In genomic region chr17:36958884-36959283, GRCm38 (mm10) we compare ENCODE assay signal across 8 mouse cellular contexts. TPM values are rescaled to one million over a fixed set of nuclear protein-coding genes. Genes with fewer than 3 reads are reported as not detected.
A peak's percentile ranks its signal among the peaks of the same experiment; 100 is the strongest.
DNase-seq lines count a peak whose midpoint lies in the region; ATAC-seq lines count a peak whose summit lies in the region.

No protein-coding gene starts in this region.

- ATAC-seq in frontal cortex, adult (ENCODE audit: low TSS enrichment) = peak; percentile 22; the same call in 1 of the 2 replicates
- ATAC-seq in limb, embryonic 15.5 days (ENCODE audit: insufficient number of reproducible peaks, low FRiP score, low TSS enrichment, low read depth) = no peak
- ATAC-seq in stomach, embryonic 14.5 days (ENCODE audit: insufficient number of reproducible peaks, insufficient read depth, low FRiP score, low read depth) = 0 out of 2 replicates have a peak, but pooled peaks have one; percentile 14

- no peaks in the 10 kb centered on the region for H3K9me3 ChIP-seq in limb, embryonic 15.5 days
- no peaks in the 10 kb centered on the region for H3K9me3 ChIP-seq in stomach, embryonic 14.5 days (ENCODE audit: control insufficient read depth, low read depth, low read length)

- peak overlapping the region; percentile 67 for H3K4me3 ChIP-seq in limb, embryonic 15.5 days
- H3K4me3 ChIP-seq in stomach, embryonic 14.5 days (ENCODE audit: low read depth, low read length) = peak overlapping the region; percentile 64

- H3K4me2 ChIP-seq in limb, embryonic 15.5 days = peak overlapping the region; percentile 72
- peak overlapping the region; percentile 63 for H3K4me2 ChIP-seq in stomach, embryonic 14.5 days (replicated peaks; ENCODE audit: low read depth, low read length)

- peak overlapping the region; percentile 73 for H3K9ac ChIP-seq in limb, embryonic 15.5 days
- H3K9ac ChIP-seq in stomach, embryonic 14.5 days (replicated peaks; ENCODE audit: low read depth, low read length) = peak overlapping the region; percentile 54

- H3K27ac ChIP-seq in limb, embryonic 15.5 days = peak overlapping the region; percentile 78
- no peak overlapping the region for H3K27ac ChIP-seq in stomach, embryonic 14.5 days (ENCODE audit: low read length)

- no peak for DNase-seq in frontal cortex, adult 2 months (ENCODE audit: extremely low spot score in 1 of 2, low spot score in 1 of 2)
- peak; percentile 8 for DNase-seq in urinary bladder, postnatal 25 days (ENCODE audit: low spot score)
- DNase-seq in urinary bladder, adult 2 months (ENCODE audit: low spot score) = no peak
- no peak for DNase-seq in left cerebral cortex, adult 18-20 months (ENCODE audit: low spot score in 2 of 2)
- no peak for DNase-seq in B cell, adult 2 months

- WGBS in limb, embryonic 15.5 days = 7% methylated on average over 12 of the region's 12 CpGs
- 8% methylated on average over 12 of the region's 12 CpGs for WGBS in stomach, embryonic 14.5 days

- H3K27me3 ChIP-seq in limb, embryonic 15.5 days = no peaks in the 10 kb centered on the region
- no peaks in the 10 kb centered on the region for H3K27me3 ChIP-seq in stomach, embryonic 14.5 days (ENCODE audit: control insufficient read depth, insufficient read depth, low read length)

- H3K36me3 ChIP-seq in limb, embryonic 15.5 days = peaks cover 20% of the 10 kb centered on the region
- H3K36me3 ChIP-seq in stomach, embryonic 14.5 days (ENCODE audit: control insufficient read depth, insufficient read depth, low read length) = peaks cover 9% of the 10 kb centered on the region; the same call in 1 of the 2 replicates

- H3K4me1 ChIP-seq in limb, embryonic 15.5 days = peaks cover 14% of the 10 kb centered on the region
- peaks cover 5% of the 10 kb centered on the region; the same call in 1 of the 2 replicates for H3K4me1 ChIP-seq in stomach, embryonic 14.5 days (ENCODE audit: control insufficient read depth, insufficient read depth, low read length)

RNA-seq across cellular contexts. Expression of gene Znrd1as, which starts 0.5 kb away (rescaled TPM):
- polyA plus RNA-seq in frontal cortex, adult 2 months (2012; rRNA removed) = 6.0 and 6.9 TPM in 2 replicates
- 15.9 and 17.0 TPM in 2 replicates for polyA plus RNA-seq in urinary bladder, adult 2 months (2012; rRNA removed)
- polyA plus RNA-seq in limb, embryonic 15.5 days (2015; fragmentation: Nextera tagmentation; extraction: Ambion mirVana) = 5.5 and 5.9 TPM in 2 replicates
- polyA plus RNA-seq in stomach, embryonic 14.5 days (2014; fragmentation: Nextera tagmentation; extraction: Ambion mirVana) = 6.8 and 8.1 TPM in 2 replicates
- total RNA-seq in left cerebral cortex, adult 18-20 months (2021) = 1 to 10 TPM; 5.5 to 6.6 TPM

RNA-seq across cellular contexts. Expression of gene Znrd1, which starts 0.5 kb away (rescaled TPM):
- 36.4 and 42.2 TPM in 2 replicates for polyA plus RNA-seq in frontal cortex, adult 2 months (2012; rRNA removed)
- polyA plus RNA-seq in urinary bladder, adult 2 months (2012; rRNA removed) = 38.3 and 39.6 TPM in 2 replicates
- polyA plus RNA-seq in limb, embryonic 15.5 days (2015; fragmentation: Nextera tagmentation; extraction: Ambion mirVana) = 83.5 and 97.9 TPM in 2 replicates
- 92.4 and 97.2 TPM in 2 replicates for polyA plus RNA-seq in stomach, embryonic 14.5 days (2014; fragmentation: Nextera tagmentation; extraction: Ambion mirVana)
- total RNA-seq in left cerebral cortex, adult 18-20 months (2021) = 10 to 100 TPM; 32.1 to 34.6 TPM

RNA-seq across cellular contexts. Expression of gene Ppp1r11, which starts 7.3 kb away (rescaled TPM):
- 186 and 189 TPM in 2 replicates for polyA plus RNA-seq in frontal cortex, adult 2 months (2012; rRNA removed)
- 114 and 122 TPM in 2 replicates for polyA plus RNA-seq in urinary bladder, adult 2 months (2012; rRNA removed)
- 106 and 112 TPM in 2 replicates for polyA plus RNA-seq in limb, embryonic 15.5 days (2015; fragmentation: Nextera tagmentation; extraction: Ambion mirVana)
- polyA plus RNA-seq in stomach, embryonic 14.5 days (2014; fragmentation: Nextera tagmentation; extraction: Ambion mirVana) = 115 and 120 TPM in 2 replicates
- 100 to 1,000 TPM; 136 to 142 TPM for total RNA-seq in left cerebral cortex, adult 18-20 months (2021)

RNA-seq across cellular contexts. Expression of gene Rnf39, which starts 16.2 kb away (rescaled TPM):
- polyA plus RNA-seq in frontal cortex, adult 2 months (2012; rRNA removed) = 4.0 and 5.1 TPM in 2 replicates
- 8.9 and 11.0 TPM in 2 replicates for polyA plus RNA-seq in urinary bladder, adult 2 months (2012; rRNA removed)
- 6.8 and 9.1 TPM in 2 replicates for polyA plus RNA-seq in limb, embryonic 15.5 days (2015; fragmentation: Nextera tagmentation; extraction: Ambion mirVana)
- 0.87 and 1.2 TPM in 2 replicates for polyA plus RNA-seq in stomach, embryonic 14.5 days (2014; fragmentation: Nextera tagmentation; extraction: Ambion mirVana)
- total RNA-seq in left cerebral cortex, adult 18-20 months (2021) = 10 to 100 TPM in 1 of 2 experiments, 1 to 10 TPM in 1; 9.9 to 12.4 TPM

RNA-seq across cellular contexts. Expression of gene 2410137M14Rik, which starts 22.2 kb away (rescaled TPM):
- 0.42 and 1.1 TPM in 2 replicates for polyA plus RNA-seq in frontal cortex, adult 2 months (2012; rRNA removed)
- polyA plus RNA-seq in urinary bladder, adult 2 months (2012; rRNA removed) = 0.30 and 0.56 TPM in 2 replicates
- 0.18 and 0.21 TPM in 2 replicates for polyA plus RNA-seq in limb, embryonic 15.5 days (2015; fragmentation: Nextera tagmentation; extraction: Ambion mirVana)
- not detected in 2 replicates for polyA plus RNA-seq in stomach, embryonic 14.5 days (2014; fragmentation: Nextera tagmentation; extraction: Ambion mirVana)
- total RNA-seq in left cerebral cortex, adult 18-20 months (2021) = under 1 TPM; 0.40 to 0.58 TPM
